Mouse (Mus musculus) forebrain, embryonic 14.5 days (tissue): ENCODE results near the gene Col18a1. TPM values are rescaled to one million over a fixed set of nuclear protein-coding genes. Genes with fewer than 3 reads are reported as not detected.

Experiments used
- ATAC-seq: fragments of 200-750 bp; cut with Nextera tagmentation; 2 replicates; pipeline ENCODE4 v1.8.0; 2017; ENCODE audit warnings: mild to moderate bottlenecking, moderate library complexity
- DNase-seq: peaks from one replicate; pipeline ENCODE4 v3.0.0-alpha.2; 2015; ENCODE audit warnings: low spot score
- H3K27ac ChIP-seq: fragments of 300-500 bp; sonication (generic); 2 replicates; pipeline ENCODE4 v1.5.1; 2014; ENCODE audit warnings: low read depth, mild to moderate bottlenecking, control low read depth, low read length, moderate library complexity
- H3K27me3 ChIP-seq: fragments of 300-500 bp; sonication (generic); replicated peaks from 2 replicates; pipeline ENCODE4 v1.6.1; 2014; ENCODE audit warnings: low read length, control low read depth, mixed read lengths; ENCODE audit not compliant: control insufficient read depth, insufficient read depth
- H3K36me3 ChIP-seq: fragments of 300-500 bp; sonication (generic); 2 replicates; pipeline ENCODE4 v1.6.1; 2014; ENCODE audit warnings: low read length, control low read depth; ENCODE audit not compliant: control insufficient read depth, insufficient read depth
- H3K4me1 ChIP-seq: fragments of 300-500 bp; sonication (generic); 2 replicates; pipeline ENCODE4 v1.6.1; 2014; ENCODE audit warnings: antibody characterized with exemption, low read length, control low read depth; ENCODE audit not compliant: control insufficient read depth, insufficient read depth
- H3K4me2 ChIP-seq: fragments of 300-500 bp; sonication (generic); 2 replicates; pipeline ENCODE4 v1.6.1; 2014; ENCODE audit warnings: mild to moderate bottlenecking, control low read depth, low read length
- H3K4me3 ChIP-seq: fragments of 300-500 bp; sonication (generic); 2 replicates; pipeline ENCODE4 v1.5.1; 2014; ENCODE audit warnings: low read depth, low read length, control low read depth
- H3K9ac ChIP-seq: fragments of 300-500 bp; sonication (generic); 2 replicates; pipeline ENCODE4 v1.6.1; 2014; ENCODE audit warnings: mild to moderate bottlenecking, low read length, control low read depth, moderate library complexity
- H3K9me3 ChIP-seq: fragments of 300-500 bp; sonication (generic); replicated peaks from 2 replicates; pipeline ENCODE4 v1.6.1; 2016; ENCODE audit warnings: low read length, control low read depth, mixed read lengths; ENCODE audit not compliant: control insufficient read depth
- WGBS: fragments of 180-500 bp; shearing (Covaris S2); extraction: QIAGEN DNeasy Blood & Tissue Kit; methylation state at CpG from one replicate; pipeline ENCODE4 v1.1.7; 2014; 5-methylcytosine and 5-hydroxymethylcytosine counted together
- polyA plus RNA-seq: library from polyadenylated mRNA; unstranded; fragments of >200 nt; fragmentation: Nextera tagmentation; extraction: Ambion mirVana; gene quantifications from 2 replicates; pipeline ENCODE4 v1.2.1, GENCODE M21; 2014

The Col18a1 gene
- 21.3 and 24.1 TPM in 2 replicates for polyA plus RNA-seq

DNA sequence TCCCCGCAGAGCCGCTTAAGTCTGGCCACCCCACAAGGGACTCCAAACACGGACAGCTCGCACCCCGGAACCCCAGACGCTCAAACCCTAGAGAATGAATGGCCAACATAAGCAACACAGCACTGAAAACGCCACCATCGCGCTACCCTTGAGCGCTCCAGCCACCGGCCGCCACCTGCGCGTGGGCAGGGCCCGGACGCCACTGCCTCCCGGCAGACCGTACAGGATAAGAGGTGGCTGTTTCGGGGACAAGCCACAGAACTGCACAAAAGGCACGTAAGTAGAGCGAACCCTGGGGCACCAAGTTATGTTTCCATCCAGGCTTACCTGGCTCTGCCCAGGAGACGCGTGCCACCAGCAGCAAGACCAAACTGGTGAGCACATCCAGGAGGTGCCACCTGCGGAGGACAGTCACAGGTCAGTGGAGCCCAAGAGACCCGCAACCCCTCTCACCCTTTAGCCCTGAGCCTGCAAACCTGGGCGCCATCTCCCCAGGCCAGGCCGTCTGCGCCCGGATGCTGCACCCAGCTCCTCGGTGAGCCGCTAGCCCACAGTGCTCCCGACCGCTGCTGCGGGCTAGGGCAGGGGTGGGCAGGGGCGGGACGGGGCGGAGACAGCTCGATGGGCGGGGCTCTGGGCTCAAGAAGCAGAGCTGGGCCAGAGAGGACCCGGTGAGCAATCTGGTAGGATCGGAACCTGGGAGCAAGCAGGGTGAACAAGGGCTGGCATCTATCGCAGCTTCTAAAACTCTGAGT is at the start of gene Col18a1:
Gene Col18a1, minus strand, starts transcription at position 586 of the 755 bp plus-strand sequence.
- H3K9me3 ChIP-seq = no peaks in the 10 kb centered on the region
- under 1% methylated on average over 40 of the region's 42 CpGs for WGBS
- H3K36me3 ChIP-seq = no peaks in the 10 kb centered on the region
- ATAC-seq (peak; percentile 81), DNase-seq (peak; percentile 60)
- H3K4me3 ChIP-seq = peak within 1 kb of the TSS; percentile 47
- peak within 1 kb of the TSS; percentile 64 for H3K9ac ChIP-seq
- peaks cover 4% of the 10 kb centered on the region for H3K4me1 ChIP-seq
- H3K27me3 ChIP-seq = no peaks in the 10 kb centered on the region
- peak within 1 kb of the TSS; percentile 91 for H3K4me2 ChIP-seq
- H3K27ac ChIP-seq = peak within 1 kb of the TSS; percentile 36; the same call in 1 of the 2 replicates

DNA sequence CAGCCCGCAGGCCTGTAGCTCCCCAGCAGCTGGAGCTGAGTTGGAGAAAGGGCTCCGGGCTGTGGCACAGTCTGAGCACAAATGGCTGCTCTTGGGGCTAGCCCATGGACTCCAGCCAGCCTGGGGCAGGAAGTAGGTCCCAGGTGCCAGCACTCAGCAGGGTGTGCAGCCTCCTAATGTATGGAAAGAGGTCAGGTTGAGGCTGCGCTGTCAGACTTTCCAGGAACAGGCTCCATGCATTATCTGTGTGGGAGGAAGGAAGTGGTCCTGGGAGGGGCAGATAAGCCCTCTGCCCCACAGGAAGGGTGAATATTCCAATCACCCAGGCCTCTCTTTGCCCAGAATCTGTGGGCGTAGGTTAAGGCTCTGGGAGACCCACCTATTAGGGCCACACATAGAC is 49.3 kb upstream of the Col18a1 start:
- WGBS = 75% methylated on average over 4 of the region's 4 CpGs
- Histone ChIP-seq H3K9ac (no peak overlapping the region), H3K4me3 (no peak overlapping the region), H3K4me2 (no peak overlapping the region), H3K9me3 (no peaks in the 10 kb centered on the region), H3K27ac (no peak overlapping the region), H3K27me3 (no peaks in the 10 kb centered on the region), H3K4me1 (no peaks in the 10 kb centered on the region), H3K36me3 (no peaks in the 10 kb centered on the region)
- DNase-seq (no peak), ATAC-seq (no peak)

DNA sequence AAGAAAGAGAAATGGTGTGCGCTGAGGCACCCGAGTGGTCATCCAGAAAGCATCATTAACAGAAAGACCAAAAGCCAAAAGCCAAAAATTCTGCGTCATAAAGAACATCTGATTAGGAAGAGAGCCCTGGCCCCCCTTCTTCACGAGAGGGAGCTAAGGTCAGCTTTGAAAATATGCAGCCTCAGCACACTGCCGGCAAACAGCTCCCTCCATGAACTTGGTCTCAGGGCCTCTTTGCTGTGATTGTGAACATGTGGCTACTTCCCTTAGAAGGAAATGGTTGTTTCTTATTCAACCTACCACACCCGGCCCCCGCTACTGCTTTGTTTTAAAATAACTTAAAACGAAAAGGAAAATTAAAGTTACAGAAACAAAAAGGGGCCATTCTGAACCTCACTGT is 48.2 kb upstream of the Col18a1 start:
- ATAC-seq (no peak), DNase-seq (no peak)
- Histone ChIP-seq H3K9ac (no peak overlapping the region), H3K4me1 (no peaks in the 10 kb centered on the region), H3K36me3 (no peaks in the 10 kb centered on the region), H3K27ac (no peak overlapping the region), H3K27me3 (no peaks in the 10 kb centered on the region), H3K9me3 (no peaks in the 10 kb centered on the region), H3K4me3 (no peak overlapping the region), H3K4me2 (no peak overlapping the region)
- 85% methylated on average over 8 of the region's 8 CpGs for WGBS

DNA sequence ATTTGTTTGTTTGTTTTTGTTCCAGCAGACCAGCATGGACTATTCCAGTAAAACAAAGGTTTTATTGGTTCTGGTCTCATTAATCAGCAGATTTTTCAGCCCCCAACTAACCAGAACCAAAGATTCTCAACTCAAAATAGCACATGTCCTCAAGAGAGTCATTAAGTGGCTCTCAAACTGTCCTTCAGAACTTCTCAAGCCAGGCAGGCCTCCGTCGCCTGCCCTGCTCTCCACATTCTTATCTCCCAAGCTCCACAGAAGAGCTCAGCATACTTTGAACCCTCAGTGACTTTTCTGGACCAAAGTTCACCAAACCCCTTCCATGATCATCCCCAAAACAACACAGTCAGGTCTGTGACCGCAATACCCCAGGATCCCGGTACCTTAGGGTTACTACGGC is 47.1 kb upstream of the Col18a1 start:
- Histone ChIP-seq H3K4me1 (no peaks in the 10 kb centered on the region), H3K4me2 (no peak overlapping the region), H3K9me3 (no peaks in the 10 kb centered on the region), H3K36me3 (no peaks in the 10 kb centered on the region), H3K27me3 (no peaks in the 10 kb centered on the region), H3K4me3 (no peak overlapping the region), H3K27ac (no peak overlapping the region), H3K9ac (no peak overlapping the region)
- no peak for ATAC-seq
- no peak for DNase-seq
- 94% methylated on average over 5 of the region's 5 CpGs for WGBS

DNA sequence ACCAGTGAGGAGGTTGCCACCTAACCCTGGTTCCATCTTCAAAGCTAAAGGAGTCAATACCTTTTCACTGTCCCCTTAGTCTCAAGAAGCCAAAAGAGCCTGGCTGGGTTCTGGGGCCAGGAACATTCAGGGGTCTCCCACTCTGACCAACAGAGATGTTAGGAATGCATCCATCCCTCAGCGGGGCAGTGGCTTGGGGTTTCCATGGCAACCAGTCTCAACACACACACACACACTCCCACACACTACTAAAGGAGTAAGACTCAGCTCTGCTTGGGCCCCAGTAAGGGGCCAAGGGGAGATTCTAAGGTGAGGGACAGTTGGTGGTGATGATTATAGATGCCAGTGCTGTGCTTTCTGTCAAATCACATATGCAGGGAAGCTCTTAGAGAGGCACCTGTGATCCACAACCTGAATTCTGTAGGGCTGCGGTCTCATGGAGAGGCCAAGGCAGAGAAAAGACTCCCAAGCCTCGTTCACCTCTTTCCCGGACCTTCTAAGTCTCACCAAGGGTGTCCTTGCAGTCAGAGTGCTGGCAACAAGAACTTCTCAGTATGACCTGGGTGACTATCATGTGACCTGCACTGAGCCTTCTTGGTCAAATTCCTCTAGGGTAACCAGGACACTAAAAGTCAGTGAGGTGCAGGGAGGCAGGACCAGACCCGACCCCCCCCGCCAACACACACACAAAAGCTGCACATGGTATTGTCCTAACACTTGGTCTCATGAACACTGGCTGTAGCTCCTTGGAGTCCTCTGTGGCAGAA is 46.2 kb upstream of the Col18a1 start:
- no peak overlapping the region for H3K4me3 ChIP-seq
- WGBS = 83% methylated on average over 6 of the region's 6 CpGs
- no peaks in the 10 kb centered on the region for H3K9me3 ChIP-seq
- H3K4me2 ChIP-seq = no peak overlapping the region
- ATAC-seq (no peak), DNase-seq (no peak)
- no peaks in the 10 kb centered on the region for H3K36me3 ChIP-seq
- H3K27me3 ChIP-seq = no peaks in the 10 kb centered on the region
- no peaks in the 10 kb centered on the region for H3K4me1 ChIP-seq
- H3K9ac ChIP-seq = no peak overlapping the region
- H3K27ac ChIP-seq = no peak overlapping the region

DNA sequence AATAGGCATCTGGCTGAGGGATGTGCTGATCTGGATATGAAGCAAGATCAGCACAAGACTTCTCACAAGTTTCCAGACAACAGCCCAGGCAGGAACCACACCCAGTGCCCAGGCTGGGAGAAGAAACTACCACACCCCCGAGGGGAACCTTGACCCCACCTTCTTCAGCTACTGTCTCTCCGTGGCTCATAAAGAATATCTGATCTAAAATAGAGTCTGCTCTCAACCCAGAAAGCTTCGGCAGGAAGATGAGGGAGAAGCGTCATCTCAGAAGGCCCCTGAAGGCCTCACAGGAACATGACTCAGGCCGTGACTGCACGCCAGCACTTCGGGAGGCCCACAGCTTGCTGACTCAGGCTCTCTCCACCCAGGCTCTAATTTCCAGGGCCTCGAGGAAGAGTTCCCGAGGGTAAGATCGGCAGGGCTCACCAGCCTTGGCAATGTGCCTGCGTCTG is 44.8 kb upstream of the Col18a1 start:
- Histone ChIP-seq H3K9me3 (no peaks in the 10 kb centered on the region), H3K27ac (no peak overlapping the region), H3K4me1 (no peaks in the 10 kb centered on the region; the same call in 1 of the 2 replicates), H3K9ac (no peak overlapping the region), H3K4me3 (no peak overlapping the region), H3K36me3 (no peaks in the 10 kb centered on the region), H3K4me2 (no peak overlapping the region), H3K27me3 (no peaks in the 10 kb centered on the region)
- no peak for DNase-seq
- no peak for ATAC-seq
- WGBS = 81% methylated on average over 11 of the region's 11 CpGs

DNA sequence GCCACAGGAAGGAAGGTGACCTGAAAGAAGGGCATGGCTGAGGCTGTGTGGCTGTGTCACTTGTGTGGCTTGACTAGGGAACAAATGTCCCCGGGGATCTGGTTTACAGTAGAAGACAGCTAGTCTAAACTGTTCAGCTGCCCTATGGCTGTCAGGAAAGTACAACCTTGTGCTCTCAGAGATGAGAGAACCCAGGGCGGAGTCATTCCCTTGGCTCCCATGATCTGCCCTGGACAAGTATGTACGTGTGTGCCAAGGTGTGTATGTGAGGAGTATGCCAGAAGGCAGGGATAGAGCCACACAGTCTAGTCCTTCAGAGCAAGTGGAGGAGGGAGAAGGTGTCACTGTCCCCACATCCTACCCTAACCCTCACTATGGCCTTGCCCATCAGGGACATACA is 44.3 kb upstream of the Col18a1 start:
- 97% methylated on average over 3 of the region's 3 CpGs for WGBS
- Histone ChIP-seq H3K27ac (no peak overlapping the region), H3K4me1 (no peaks in the 10 kb centered on the region; the same call in 1 of the 2 replicates), H3K9ac (no peak overlapping the region), H3K27me3 (no peaks in the 10 kb centered on the region), H3K4me3 (no peak overlapping the region), H3K4me2 (no peak overlapping the region), H3K9me3 (no peaks in the 10 kb centered on the region), H3K36me3 (no peaks in the 10 kb centered on the region)
- ATAC-seq = no peak
- DNase-seq = no peak

DNA sequence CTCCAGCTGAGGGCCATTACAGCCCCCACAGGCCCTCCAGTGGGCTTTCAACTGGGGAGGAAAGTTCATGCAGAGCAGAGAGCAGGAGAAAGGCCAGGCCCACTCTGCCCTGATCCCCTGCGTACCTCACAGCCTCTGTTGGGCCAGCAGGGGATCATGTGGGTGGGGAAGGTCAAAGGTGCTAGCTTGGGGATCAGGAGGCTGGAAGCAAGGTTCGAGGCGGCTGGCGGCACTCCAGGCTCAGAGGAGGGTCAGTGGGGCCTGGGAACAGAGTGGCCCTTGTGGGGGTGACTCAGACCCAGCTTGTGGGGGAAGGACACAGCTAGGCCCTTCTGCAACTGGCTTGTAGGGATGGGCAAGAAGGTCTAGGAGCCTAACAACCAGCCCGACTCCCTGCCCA is 42.9 kb upstream of the Col18a1 start:
- WGBS = 64% methylated on average over 5 of the region's 5 CpGs
- Histone ChIP-seq H3K27me3 (no peaks in the 10 kb centered on the region), H3K4me3 (no peak overlapping the region), H3K9ac (no peak overlapping the region), H3K4me1 (peaks cover 3% of the 10 kb centered on the region; the same call in 1 of the 2 replicates), H3K4me2 (no peak overlapping the region), H3K27ac (no peak overlapping the region), H3K36me3 (no peaks in the 10 kb centered on the region), H3K9me3 (no peaks in the 10 kb centered on the region)
- ATAC-seq (no peak), DNase-seq (no peak)
